Mouse (Mus musculus): ENCODE results near the gene Sgca.
"Not testable (repeated sequence)": the region's sequence is repeated elsewhere in the genome, so short reads cannot be mapped to it uniquely, and the experiment has no call there.

Gene Sgca

GRCm38 (mm10) chr11:94986435-94986834 lies 10.3 kb upstream of the Sgca start:
- DNase-seq (ENCODE audit: low spot score): no peak

- no peak for DNase-seq (ENCODE audit: low spot score)
Measured at GRCm38 (mm10) chr11:94985822-94986221, 9.7 kb upstream of the Sgca start.

- DNase-seq (ENCODE audit: low spot score): no peak
Measured at GRCm38 (mm10) chr11:94985140-94985539, 9.0 kb upstream of the Sgca start.

GRCm38 (mm10) chr11:94979462-94980179 lies 3.5 kb upstream of the Sgca start:
- no peak for DNase-seq (ENCODE audit: low spot score)

GRCm38 (mm10) chr11:94978947-94979346 lies 2.8 kb upstream of the Sgca start:
- DNase-seq (ENCODE audit: low spot score): peak; percentile 96

- no peak for DNase-seq (ENCODE audit: low spot score)
Measured at GRCm38 (mm10) chr11:94978178-94978915, 2.2 kb upstream of the Sgca start.

- no peak for DNase-seq (ENCODE audit: low spot score)
Measured at GRCm38 (mm10) chr11:94974951-94975350, 1.2 kb downstream of the Sgca start.

GRCm38 (mm10) chr11:94973313-94973712 lies 2.8 kb downstream of the Sgca start:
- DNase-seq (ENCODE audit: low spot score): no peak

- no peak for DNase-seq (ENCODE audit: low spot score)
Measured at GRCm38 (mm10) chr11:94972887-94973286, 3.2 kb downstream of the Sgca start.

- DNase-seq (ENCODE audit: low spot score): no peak
Measured at GRCm38 (mm10) chr11:94971895-94972615, 4.1 kb downstream of the Sgca start.

GRCm38 (mm10) chr11:94970210-94970943 lies 5.8 kb downstream of the Sgca start:
- DNase-seq (ENCODE audit: low spot score): peak; percentile 80

- not testable (repeated sequence) for DNase-seq (ENCODE audit: low spot score)
Measured at GRCm38 (mm10) chr11:94969709-94970108, 6.4 kb downstream of the Sgca start.

- DNase-seq (ENCODE audit: low spot score): no peak
Measured at GRCm38 (mm10) chr11:94968187-94968586, 7.9 kb downstream of the Sgca start.

GRCm38 (mm10) chr11:94967419-94967818 lies 8.7 kb downstream of the Sgca start, which contains the start of gene Hils1:
TSS of gene Hils1 (plus strand) at chr11:94967593.
- DNase-seq (ENCODE audit: low spot score): no peak

- DNase-seq (ENCODE audit: low spot score): no peak
Measured at GRCm38 (mm10) chr11:94962534-94963101, 13.5 kb downstream of the Sgca start.

- DNase-seq (ENCODE audit: low spot score): peak; percentile 75
Measured at GRCm38 (mm10) chr11:94958065-94958858, 17.9 kb downstream of the Sgca start.

- DNase-seq (ENCODE audit: low spot score): peak; percentile 55
Measured at GRCm38 (mm10) chr11:94957693-94958064, 18.4 kb downstream of the Sgca start.

- DNase-seq (ENCODE audit: low spot score): no peak
Measured at GRCm38 (mm10) chr11:94955103-94955502, 21.0 kb downstream of the Sgca start.

GRCm38 (mm10) chr11:94952169-94952568 lies 24.0 kb downstream of the Sgca start:
- no peak for DNase-seq (ENCODE audit: low spot score)

GRCm38 (mm10) chr11:94945236-94945635 lies 30.9 kb downstream of the Sgca start:
- DNase-seq (ENCODE audit: low spot score): no peak

- DNase-seq (ENCODE audit: low spot score): no peak
Measured at GRCm38 (mm10) chr11:94944295-94944694, 31.8 kb downstream of the Sgca start.
